Mouse (Mus musculus): ENCODE data around the gene Chchd3. TPM values are rescaled to one million over a fixed set of nuclear protein-coding genes. Genes with fewer than 3 reads are reported as not detected.

The Chchd3 gene
- polyA plus RNA-seq, 1 experiment from 2014 or later: 111 TPM

- H3K27me3 ChIP-seq (ENCODE audit: control insufficient read depth, insufficient read depth, low read length): no peaks in the 10 kb centered on the region
- DNase-seq (ENCODE audit: low spot score) (no peak), ATAC-seq (ENCODE audit: low FRiP score) (no peak)
- 76% methylated on average over 2 of the region's 2 CpGs for WGBS
- H3K9me3 ChIP-seq (ENCODE audit: control insufficient read depth, low read length): no peaks in the 10 kb centered on the region
- no peaks in the 10 kb centered on the region for H3K4me1 ChIP-seq (replicated peaks; ENCODE audit: control insufficient read depth, insufficient read depth, low read length)
- no peak overlapping the region for H3K4me3 ChIP-seq (replicated peaks; ENCODE audit: low read length)
- no peak overlapping the region for H3K27ac ChIP-seq
- H3K9ac ChIP-seq: no peak overlapping the region
- no peak overlapping the region for H3K4me2 ChIP-seq (replicated peaks)
- no peaks in the 10 kb centered on the region for H3K36me3 ChIP-seq (replicated peaks; ENCODE audit: control insufficient read depth, insufficient read depth)
Observed at GRCm38 (mm10) chr6:33031631-33032030, 28.4 kb downstream of the Chchd3 start.

- H3K4me2 ChIP-seq (replicated peaks): no peak overlapping the region
- no peak for ATAC-seq (ENCODE audit: low FRiP score)
- no peak overlapping the region for H3K27ac ChIP-seq
- H3K27me3 ChIP-seq (ENCODE audit: control insufficient read depth, insufficient read depth, low read length): no peaks in the 10 kb centered on the region
- no peaks in the 10 kb centered on the region for H3K9me3 ChIP-seq (ENCODE audit: control insufficient read depth, low read length)
- H3K4me1 ChIP-seq (replicated peaks; ENCODE audit: control insufficient read depth, insufficient read depth, low read length): no peaks in the 10 kb centered on the region
- DNase-seq (ENCODE audit: low spot score): no peak
- no peak overlapping the region for H3K9ac ChIP-seq
- 88% methylated on average over 6 of the region's 6 CpGs for WGBS
- H3K4me3 ChIP-seq (replicated peaks; ENCODE audit: low read length): no peak overlapping the region
- no peaks in the 10 kb centered on the region for H3K36me3 ChIP-seq (replicated peaks; ENCODE audit: control insufficient read depth, insufficient read depth)
Observed at GRCm38 (mm10) chr6:33028296-33028695, 31.8 kb downstream of the Chchd3 start.

- Histone ChIP-seq H3K9ac (no peak overlapping the region), H3K9me3 (ENCODE audit: control insufficient read depth, low read length) (no peaks in the 10 kb centered on the region), H3K27me3 (ENCODE audit: control insufficient read depth, insufficient read depth, low read length) (no peaks in the 10 kb centered on the region), H3K4me2 (replicated peaks) (no peak overlapping the region), H3K36me3 (replicated peaks; ENCODE audit: control insufficient read depth, insufficient read depth) (no peaks in the 10 kb centered on the region), H3K4me3 (replicated peaks; ENCODE audit: low read length) (no peak overlapping the region), H3K27ac (no peak overlapping the region), H3K4me1 (replicated peaks; ENCODE audit: control insufficient read depth, insufficient read depth, low read length) (no peaks in the 10 kb centered on the region)
- DNase-seq (ENCODE audit: low spot score) (no peak), ATAC-seq (ENCODE audit: low FRiP score) (no peak)
- 97% methylated on average over 2 of the region's 2 CpGs for WGBS
Observed at GRCm38 (mm10) chr6:33025041-33025440, 35.0 kb downstream of the Chchd3 start.

GRCm38 (mm10) chr6:33004607-33005006 lies 55.5 kb downstream of the Chchd3 start:
- H3K27ac ChIP-seq: no peak overlapping the region
- WGBS: 68% methylated on average over 3 of the region's 3 CpGs

GRCm38 (mm10) chr6:33002988-33003387 lies 57.1 kb downstream of the Chchd3 start:
- no peak overlapping the region for H3K9ac ChIP-seq
- H3K4me3 ChIP-seq (replicated peaks; ENCODE audit: low read length): no peak overlapping the region
- H3K36me3 ChIP-seq (replicated peaks; ENCODE audit: control insufficient read depth, insufficient read depth): no peaks in the 10 kb centered on the region
- WGBS: 86% methylated on average over 1 of the region's 1 CpGs
- no peak for ATAC-seq (ENCODE audit: low FRiP score)
- no peaks in the 10 kb centered on the region for H3K27me3 ChIP-seq (ENCODE audit: control insufficient read depth, insufficient read depth, low read length)
- no peak overlapping the region for H3K4me2 ChIP-seq (replicated peaks)
- DNase-seq (ENCODE audit: low spot score): no peak
- peaks cover 11% of the 10 kb centered on the region; the same call in 1 of the 2 replicates for H3K4me1 ChIP-seq (replicated peaks; ENCODE audit: control insufficient read depth, insufficient read depth, low read length)
- H3K27ac ChIP-seq: no peak overlapping the region
- no peaks in the 10 kb centered on the region for H3K9me3 ChIP-seq (ENCODE audit: control insufficient read depth, low read length)

More at GRCm38 (mm10) chr6:33004607-33005006, 55.5 kb downstream of the Chchd3 start:
- ATAC-seq (ENCODE audit: low FRiP score) (no peak), DNase-seq (ENCODE audit: low spot score) (no peak)
- Histone ChIP-seq H3K4me1 (replicated peaks; ENCODE audit: control insufficient read depth, insufficient read depth, low read length) (peaks cover 11% of the 10 kb centered on the region; the same call in 1 of the 2 replicates), H3K27me3 (ENCODE audit: control insufficient read depth, insufficient read depth, low read length) (no peaks in the 10 kb centered on the region), H3K9ac (no peak overlapping the region), H3K9me3 (ENCODE audit: control insufficient read depth, low read length) (no peaks in the 10 kb centered on the region), H3K36me3 (replicated peaks; ENCODE audit: control insufficient read depth, insufficient read depth) (no peaks in the 10 kb centered on the region), H3K4me2 (replicated peaks) (no peak overlapping the region), H3K4me3 (replicated peaks; ENCODE audit: low read length) (no peak overlapping the region)

- no peaks in the 10 kb centered on the region for H3K27me3 ChIP-seq (ENCODE audit: control insufficient read depth, insufficient read depth, low read length)
- DNase-seq (ENCODE audit: low spot score) (no peak), ATAC-seq (ENCODE audit: low FRiP score) (no peak)
- H3K9me3 ChIP-seq (ENCODE audit: control insufficient read depth, low read length): no peaks in the 10 kb centered on the region
- WGBS: 94% methylated on average over 15 of the region's 15 CpGs
- H3K27ac ChIP-seq: no peak overlapping the region
- peaks cover 11% of the 10 kb centered on the region; the same call in 1 of the 2 replicates for H3K4me1 ChIP-seq (replicated peaks; ENCODE audit: control insufficient read depth, insufficient read depth, low read length)
- H3K4me3 ChIP-seq (replicated peaks; ENCODE audit: low read length): no peak overlapping the region
- no peaks in the 10 kb centered on the region for H3K36me3 ChIP-seq (replicated peaks; ENCODE audit: control insufficient read depth, insufficient read depth)
- no peak overlapping the region for H3K4me2 ChIP-seq (replicated peaks)
- no peak overlapping the region for H3K9ac ChIP-seq
Observed at GRCm38 (mm10) chr6:33001271-33001670, 58.8 kb downstream of the Chchd3 start.

GRCm38 (mm10) chr6:32996597-32996996 lies 63.5 kb downstream of the Chchd3 start:
- no peaks in the 10 kb centered on the region for H3K4me1 ChIP-seq (replicated peaks; ENCODE audit: control insufficient read depth, insufficient read depth, low read length)
- DNase-seq (ENCODE audit: low spot score) (no peak), ATAC-seq (ENCODE audit: low FRiP score) (no peak)
- H3K27ac ChIP-seq: no peak overlapping the region
- H3K36me3 ChIP-seq (replicated peaks; ENCODE audit: control insufficient read depth, insufficient read depth): no peaks in the 10 kb centered on the region
- H3K9ac ChIP-seq: no peak overlapping the region
- H3K4me2 ChIP-seq (replicated peaks): no peak overlapping the region
- no peak overlapping the region for H3K4me3 ChIP-seq (replicated peaks; ENCODE audit: low read length)
- WGBS: 77% methylated on average over 1 of the region's 1 CpGs
- no peaks in the 10 kb centered on the region for H3K9me3 ChIP-seq (ENCODE audit: control insufficient read depth, low read length)
- H3K27me3 ChIP-seq (ENCODE audit: control insufficient read depth, insufficient read depth, low read length): no peaks in the 10 kb centered on the region

GRCm38 (mm10) chr6:32993847-32994246 lies 66.2 kb downstream of the Chchd3 start:
- Histone ChIP-seq H3K36me3 (replicated peaks; ENCODE audit: control insufficient read depth, insufficient read depth) (no peaks in the 10 kb centered on the region), H3K4me1 (replicated peaks; ENCODE audit: control insufficient read depth, insufficient read depth, low read length) (peaks cover 6% of the 10 kb centered on the region; the same call in 1 of the 2 replicates), H3K27me3 (ENCODE audit: control insufficient read depth, insufficient read depth, low read length) (no peaks in the 10 kb centered on the region), H3K9me3 (ENCODE audit: control insufficient read depth, low read length) (no peaks in the 10 kb centered on the region), H3K9ac (no peak overlapping the region), H3K4me2 (replicated peaks) (no peak overlapping the region), H3K27ac (no peak overlapping the region), H3K4me3 (replicated peaks; ENCODE audit: low read length) (no peak overlapping the region)
- no peak for ATAC-seq (ENCODE audit: low FRiP score)
- 92% methylated on average over 1 of the region's 1 CpGs for WGBS
- DNase-seq (ENCODE audit: low spot score): no peak

- peaks cover 6% of the 10 kb centered on the region; the same call in 1 of the 2 replicates for H3K4me1 ChIP-seq (replicated peaks; ENCODE audit: control insufficient read depth, insufficient read depth, low read length)
- no peaks in the 10 kb centered on the region for H3K36me3 ChIP-seq (replicated peaks; ENCODE audit: control insufficient read depth, insufficient read depth)
- H3K27ac ChIP-seq: no peak overlapping the region
- no peak overlapping the region for H3K4me3 ChIP-seq (replicated peaks; ENCODE audit: low read length)
- H3K9ac ChIP-seq: no peak overlapping the region
- DNase-seq (ENCODE audit: low spot score) (no peak), ATAC-seq (ENCODE audit: low FRiP score) (no peak)
- WGBS: 61% methylated on average over 12 of the region's 12 CpGs
- H3K4me2 ChIP-seq (replicated peaks): no peak overlapping the region
- H3K27me3 ChIP-seq (ENCODE audit: control insufficient read depth, insufficient read depth, low read length): no peaks in the 10 kb centered on the region
- H3K9me3 ChIP-seq (ENCODE audit: control insufficient read depth, low read length): no peaks in the 10 kb centered on the region
Observed at GRCm38 (mm10) chr6:32990061-32990633, 69.9 kb downstream of the Chchd3 start.

GRCm38 (mm10) chr6:32988561-32988960 lies 71.5 kb downstream of the Chchd3 start:
- ATAC-seq (ENCODE audit: low FRiP score): no peak
- H3K4me3 ChIP-seq (replicated peaks; ENCODE audit: low read length): no peak overlapping the region
- 96% methylated on average over 8 of the region's 8 CpGs for WGBS

More at GRCm38 (mm10) chr6:32988561-32988960, 71.5 kb downstream of the Chchd3 start:
- Histone ChIP-seq H3K27me3 (ENCODE audit: control insufficient read depth, insufficient read depth, low read length) (no peaks in the 10 kb centered on the region), H3K4me2 (replicated peaks) (no peak overlapping the region), H3K9me3 (ENCODE audit: control insufficient read depth, low read length) (no peaks in the 10 kb centered on the region), H3K27ac (no peak overlapping the region), H3K4me1 (replicated peaks; ENCODE audit: control insufficient read depth, insufficient read depth, low read length) (peaks cover 14% of the 10 kb centered on the region; the same call in 1 of the 2 replicates), H3K9ac (no peak overlapping the region), H3K36me3 (replicated peaks; ENCODE audit: control insufficient read depth, insufficient read depth) (no peaks in the 10 kb centered on the region)
- DNase-seq (ENCODE audit: low spot score): no peak
